Mouse (Mus musculus) 416B (cell line): Measurements from ENCODE around the gene Tex12.

ENCODE experiments used
- DNase-seq: peaks from one replicate; pipeline ENCODE4 v3.0.0; 2011; ENCODE audit warnings: low read depth

The Tex12 gene

DNA sequence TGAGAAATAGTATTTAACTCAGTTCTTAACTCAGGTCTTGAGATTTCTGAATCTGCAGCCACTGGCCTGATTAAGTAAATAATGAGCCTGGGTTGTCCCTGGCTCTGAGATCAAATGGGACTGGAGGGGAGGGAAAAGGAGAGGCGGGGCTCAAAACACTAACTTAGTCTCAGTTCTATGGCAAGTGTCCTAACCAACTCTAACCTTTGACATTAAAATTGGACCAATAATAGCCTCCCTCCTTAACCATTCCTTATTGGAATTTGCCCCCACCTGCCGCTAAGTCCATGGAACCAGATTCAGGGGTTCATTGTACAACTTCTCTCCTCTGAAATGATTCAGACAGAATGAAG is 6.1 kb downstream of the Tex12 start, which contains the start of gene Bco2:
Bco2 (minus strand) TSS at position 88 of the 353 bp plus-strand sequence.
- DNase-seq = no peak

GRCm38 (mm10) chr9:50554241-50555093 is 6.7 kb downstream of the Tex12 start, which contains the start of gene Il18:
TSS of gene Il18 (plus strand) at chr9:50554827.
- peak; percentile 51 for DNase-seq

- DNase-seq = peak; percentile 30
Observed at GRCm38 (mm10) chr9:50553547-50553946, 7.6 kb downstream of the Tex12 start.

DNA sequence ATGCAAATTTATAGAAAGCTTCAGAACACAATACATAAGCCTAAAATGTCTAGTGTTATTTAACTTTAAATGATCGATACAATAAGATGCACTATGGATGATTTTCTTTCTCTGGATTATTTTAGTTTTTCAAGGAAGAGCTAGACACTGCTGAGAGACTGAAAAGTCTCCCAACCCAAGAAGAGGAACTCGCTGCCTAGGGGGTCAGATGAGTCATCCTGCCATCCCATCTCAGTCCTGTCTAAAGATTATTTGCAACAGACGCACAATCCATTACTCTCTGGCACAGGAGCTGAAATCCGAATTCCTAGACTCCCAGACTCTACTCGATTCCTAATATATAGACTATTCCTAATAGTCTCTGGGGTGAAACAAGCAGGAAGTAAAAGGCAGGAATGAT is 8.9 kb downstream of the Tex12 start:
- DNase-seq = peak; percentile 37

GRCm38 (mm10) chr9:50548936-50549335 is 12.2 kb downstream of the Tex12 start:
- no peak for DNase-seq

DNA sequence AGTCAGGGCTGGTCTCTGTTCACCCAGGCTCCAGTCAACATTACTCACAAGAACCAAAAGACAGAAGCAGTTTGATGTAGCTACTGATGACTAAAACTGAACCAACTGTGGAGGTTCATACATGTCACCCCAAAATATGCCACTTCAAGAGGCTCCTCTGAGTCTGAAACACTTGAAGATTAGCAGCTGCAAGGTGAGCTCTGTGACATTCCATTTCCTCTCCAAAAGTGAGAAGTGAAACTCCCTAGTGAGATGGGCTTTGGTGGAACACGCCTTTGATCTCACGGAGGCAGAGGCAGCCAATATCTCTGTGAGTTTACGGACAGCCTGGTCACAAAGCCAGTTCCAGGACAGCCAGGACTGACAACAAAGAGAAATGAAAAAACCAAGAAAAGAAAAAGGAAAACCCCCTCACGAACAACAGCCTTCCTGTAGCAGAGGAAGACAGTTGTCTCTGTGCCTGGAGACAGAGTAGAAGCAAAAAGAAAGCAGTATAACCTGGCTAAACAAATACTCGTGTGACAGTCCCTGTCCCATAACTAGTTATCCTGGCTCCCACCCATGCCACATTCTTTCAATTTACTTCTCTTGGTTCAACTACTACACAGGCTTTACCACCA is 13.2 kb downstream of the Tex12 start:
- no peak for DNase-seq

- DNase-seq = no peak
Observed at GRCm38 (mm10) chr9:50542401-50542800, 18.7 kb downstream of the Tex12 start.

DNA sequence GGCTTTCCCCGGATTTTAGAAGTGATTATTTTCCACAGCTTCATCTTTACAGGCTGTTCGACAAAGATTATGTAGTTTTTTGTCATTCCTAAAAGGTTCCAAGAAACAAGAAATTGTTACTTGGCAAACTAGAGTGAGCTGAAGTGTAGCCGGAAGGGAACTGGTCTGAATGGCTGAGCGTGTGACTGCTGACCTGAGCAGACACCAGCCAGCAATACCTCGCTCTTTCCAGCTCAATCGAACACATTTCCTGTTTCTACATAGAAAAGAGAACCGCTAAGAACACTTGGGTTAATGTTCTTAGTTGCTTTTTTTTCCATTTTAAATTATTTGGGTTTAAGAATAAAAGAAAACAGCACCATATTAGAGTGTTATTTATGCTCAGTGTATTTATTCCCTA is 21.0 kb downstream of the Tex12 start:
- peak; percentile 39 for DNase-seq

- peak; percentile 69 for DNase-seq
Observed at GRCm38 (mm10) chr9:50537295-50537694, 23.8 kb downstream of the Tex12 start.

DNA sequence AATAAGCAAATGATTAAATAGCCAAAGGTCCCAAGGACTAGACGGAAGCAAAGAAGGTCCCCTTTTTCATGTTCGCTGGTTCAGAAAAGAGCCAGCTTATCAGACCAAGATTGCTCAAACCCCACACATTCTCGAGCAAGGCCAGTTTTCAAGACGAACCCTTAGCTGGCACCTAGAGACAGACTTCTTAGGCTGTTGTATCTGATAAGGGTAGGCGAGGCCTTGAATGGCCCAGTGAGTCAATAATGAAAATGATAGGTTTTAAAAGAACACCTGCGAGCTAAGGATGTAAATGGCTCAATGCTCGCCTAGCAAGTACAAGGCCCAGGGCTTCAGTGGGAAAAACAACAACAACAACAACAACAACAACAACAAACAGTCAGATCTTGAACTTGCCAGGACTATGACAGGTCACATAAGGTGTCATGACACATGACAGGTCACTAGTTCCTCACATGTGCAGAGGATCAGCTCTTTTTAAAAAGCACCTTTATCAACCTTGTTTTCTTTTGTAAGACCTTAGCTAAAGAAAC is 24.5 kb downstream of the Tex12 start:
- no peak for DNase-seq

GRCm38 (mm10) chr9:50535930-50536329 is 25.2 kb downstream of the Tex12 start:
- DNase-seq = peak; percentile 41

GRCm38 (mm10) chr9:50533791-50534190 is 27.3 kb downstream of the Tex12 start:
- DNase-seq = no peak

DNA sequence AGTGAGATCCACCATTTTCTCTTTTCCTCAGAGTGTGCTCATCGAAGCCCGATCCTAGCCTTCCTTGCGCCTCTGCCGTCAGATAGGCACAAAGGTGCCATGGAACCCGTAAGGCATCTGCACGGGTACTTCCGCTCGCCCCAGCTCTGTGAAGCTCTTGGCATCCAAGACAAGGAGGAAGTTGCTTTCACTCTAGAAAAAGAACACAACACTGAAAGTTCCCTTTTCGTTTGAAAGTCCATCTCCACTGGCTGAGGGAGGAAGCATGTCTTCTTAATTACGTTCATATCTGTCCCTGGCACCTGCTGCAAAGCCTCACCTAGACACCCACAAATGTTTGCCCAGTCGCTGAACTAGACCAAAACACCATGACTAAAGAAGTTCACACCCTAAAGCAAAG is 27.8 kb downstream of the Tex12 start:
- DNase-seq = peak; percentile 61

- peak; percentile 74 for DNase-seq
Observed at GRCm38 (mm10) chr9:50530890-50531289, 30.2 kb downstream of the Tex12 start.

GRCm38 (mm10) chr9:50528293-50528892 is 32.7 kb downstream of the Tex12 start, which contains the start of gene Pts:
TSS of gene Pts (minus strand) at chr9:50528724.
- DNase-seq = peak; percentile 99

DNA sequence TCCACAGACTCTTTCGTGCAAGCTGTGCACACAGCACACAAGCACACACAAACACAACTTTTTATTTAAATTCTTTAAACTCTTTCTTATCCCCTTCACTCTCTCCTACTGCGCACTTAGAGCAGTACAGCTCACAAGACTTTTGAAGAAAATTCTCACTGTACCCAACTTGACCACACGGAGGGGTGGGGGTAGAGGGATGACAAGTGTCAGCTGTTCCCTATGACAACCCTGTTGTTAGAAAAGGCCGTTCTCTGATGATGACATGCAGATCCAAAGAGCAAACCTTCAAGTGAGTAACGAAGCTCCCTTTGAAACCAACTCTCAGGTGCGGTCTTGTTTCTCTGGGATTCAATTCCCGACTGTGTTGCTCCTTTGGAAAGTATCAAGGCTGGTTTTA is 33.3 kb downstream of the Tex12 start:
- peak; percentile 55 for DNase-seq

DNA sequence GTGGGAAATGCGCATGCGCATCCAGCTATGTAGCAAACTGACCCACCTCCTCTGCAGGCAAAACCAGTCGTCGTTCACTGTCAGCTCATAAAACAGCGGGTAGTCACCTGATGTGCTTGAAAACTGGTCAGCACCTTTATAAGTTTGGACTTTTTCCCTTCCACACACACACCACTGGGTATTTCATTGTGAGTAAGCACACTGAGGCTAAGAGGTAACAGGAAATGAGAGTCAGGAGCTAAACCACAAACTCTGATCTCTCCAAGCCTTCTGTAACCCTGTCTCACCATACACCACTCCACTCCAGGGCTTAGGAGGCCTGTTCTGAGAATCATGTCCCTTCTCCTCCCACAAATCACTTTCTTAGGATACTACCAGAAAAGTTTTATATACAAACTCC is 35.5 kb downstream of the Tex12 start:
- peak; percentile 50 for DNase-seq

DNA sequence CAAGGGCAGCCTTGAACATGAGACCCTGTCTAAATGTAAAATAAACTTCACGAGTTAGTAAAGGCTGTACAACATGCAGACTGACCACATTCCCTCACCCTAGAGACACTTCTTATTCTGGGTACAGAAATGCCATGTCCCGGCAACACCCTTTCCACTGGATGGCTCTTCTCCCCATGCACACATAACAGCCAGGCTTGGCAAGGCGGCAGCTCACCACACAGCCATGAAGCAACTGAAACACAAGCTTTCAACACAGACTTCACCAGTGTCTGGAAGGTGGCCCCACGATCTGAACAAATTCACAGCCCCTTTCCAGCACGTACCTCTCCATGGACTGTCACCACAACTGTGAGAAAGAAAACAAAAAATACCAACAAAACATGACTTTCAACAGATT is 36.2 kb downstream of the Tex12 start:
- DNase-seq = no peak

DNA sequence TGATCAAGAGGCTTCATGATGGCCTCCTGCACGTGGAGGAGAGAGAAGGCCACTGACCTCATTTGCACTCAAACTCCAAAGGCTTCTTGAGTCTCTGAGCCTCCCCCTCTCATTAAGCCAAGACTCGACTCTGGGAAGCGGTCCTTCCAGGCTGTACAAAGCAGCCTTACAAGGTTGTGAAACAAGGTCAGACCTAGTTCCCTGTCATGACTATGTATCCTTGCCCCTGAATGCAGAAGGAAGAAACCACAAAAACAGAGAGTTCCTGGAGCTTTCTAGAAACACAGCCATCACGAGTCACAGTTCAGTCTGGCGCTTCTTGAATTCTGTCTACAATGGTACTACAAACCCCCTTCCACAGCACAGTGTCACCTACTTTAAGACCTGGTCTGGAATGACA is 38.6 kb downstream of the Tex12 start:
- DNase-seq = no peak

- no peak for DNase-seq
Observed at GRCm38 (mm10) chr9:50521562-50521961, 39.6 kb downstream of the Tex12 start.

DNA sequence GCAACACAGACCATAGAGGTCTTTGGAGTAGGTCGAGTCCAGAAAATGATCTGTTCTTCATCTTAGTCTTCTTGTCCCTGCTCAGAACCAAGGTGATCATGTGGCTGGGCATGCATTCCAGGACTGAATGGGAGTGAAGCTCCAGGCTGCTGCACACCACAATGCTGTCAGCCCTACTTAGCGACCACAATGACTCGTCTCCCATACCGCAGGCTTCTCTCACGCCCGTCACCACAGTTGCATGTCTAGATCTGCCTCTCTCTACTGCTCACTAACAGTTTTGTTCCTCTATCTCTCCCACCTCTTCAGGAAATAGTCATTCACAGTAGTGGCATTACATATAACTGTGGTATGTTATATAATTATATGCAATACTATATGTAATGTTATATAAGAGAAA is 40.4 kb downstream of the Tex12 start:
- DNase-seq = peak; percentile 82

DNA sequence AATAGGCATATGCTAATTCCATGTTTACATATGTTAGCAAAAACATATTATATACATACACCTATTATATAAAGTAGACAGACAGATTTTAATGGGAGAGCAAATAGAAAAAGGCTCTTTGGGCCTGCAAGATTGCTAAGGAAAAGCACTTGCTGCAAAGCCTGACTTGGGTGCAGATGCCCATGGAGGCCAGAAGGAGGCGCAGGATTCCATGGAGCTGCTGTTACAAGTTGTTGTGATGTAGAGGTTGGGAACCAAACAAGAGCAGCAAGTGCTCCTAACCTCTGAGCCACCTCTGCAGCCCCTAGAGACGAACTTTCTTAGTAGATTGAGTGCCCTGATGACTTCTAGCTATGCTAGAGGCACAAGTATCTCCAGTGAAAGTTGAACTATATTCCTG is 42.3 kb downstream of the Tex12 start:
- DNase-seq = peak; percentile 65

- DNase-seq = no peak
Observed at GRCm38 (mm10) chr9:50515462-50515861, 45.7 kb downstream of the Tex12 start.
